Mouse (Mus musculus) ES-E14 (cell line): ENCODE data around the gene Tnfsfm13. TPM values are rescaled to one million over a fixed set of nuclear protein-coding genes. Genes with fewer than 3 reads are reported as not detected.

Experiments
- DNase-seq: peaks from one replicate; pipeline ENCODE4 v3.0.0-alpha.2; 2013; ENCODE audit warnings: low read depth, low spot score
- H3K27ac ChIP-seq: 2 replicates; pipeline ENCODE4 v1.5.1; 2012; ENCODE audit warnings: low read depth, mild to moderate bottlenecking, low read length, moderate library complexity, mixed read lengths; ENCODE audit not compliant: poor library complexity, insufficient read depth, severe bottlenecking
- H3K36me3 ChIP-seq: 2 replicates; pipeline ENCODE4 v1.6.1; 2012; ENCODE audit warnings: mild to moderate bottlenecking, low read length, moderate library complexity, mixed read lengths; ENCODE audit not compliant: control insufficient read depth, poor library complexity, insufficient read depth, severe bottlenecking
- H3K4me1 ChIP-seq, 2 experiments: fragments of 150-350 bp in 1 of 2; sonication (generic) in 1 of 2; 2 replicates each; pipeline ENCODE4 v1.6.1; 2012; ENCODE audit warnings: low read length in 2 of 2, mild to moderate bottlenecking in 1 of 2, mixed read lengths in 1 of 2; ENCODE audit not compliant: control insufficient read depth in 2 of 2, insufficient read depth in 2 of 2, poor library complexity in 1 of 2
- H3K4me3 ChIP-seq, 2 experiments: fragments of 150-350 bp in 1 of 2; sonication (generic) in 1 of 2; 2 replicates each; pipeline ENCODE4 v1.5.1; 2012; ENCODE audit warnings: low read length in 2 of 2, low read depth in 1 of 2, mild to moderate bottlenecking in 1 of 2, mixed read lengths in 1 of 2; ENCODE audit not compliant: insufficient read depth in 1 of 2, poor library complexity in 1 of 2, severe bottlenecking in 1 of 2
- H3K9ac ChIP-seq: 2 replicates; pipeline ENCODE4 v1.6.1; 2012; ENCODE audit warnings: low read depth, mild to moderate bottlenecking, low read length, mixed read lengths; ENCODE audit not compliant: poor library complexity, insufficient read depth, severe bottlenecking
- H3K9me3 ChIP-seq: fragments of 150-350 bp; sonication (generic); 2 replicates; pipeline ENCODE4 v1.6.1; 2012; ENCODE audit warnings: low read depth, mild to moderate bottlenecking, low read length; ENCODE audit not compliant: control insufficient read depth, insufficient read depth
- CHD2 ChIP-seq: IDR thresholded peaks from 2 replicates; pipeline ENCODE4 v1.6.1; 2014; ENCODE audit warnings: mild to moderate bottlenecking, low read depth, low read length, inconsistent platforms
- HCFC1 ChIP-seq: IDR thresholded peaks from 2 replicates; pipeline ENCODE4 v1.6.1; 2012; ENCODE audit warnings: low read length, inconsistent platforms, borderline replicate concordance; ENCODE audit not compliant: insufficient read depth
- MAFK ChIP-seq: IDR thresholded peaks from 2 replicates; pipeline ENCODE4 v1.6.1; 2014; ENCODE audit warnings: mild to moderate bottlenecking, low read depth, low read length, inconsistent platforms; ENCODE audit not compliant: insufficient read depth
- ZC3H11A ChIP-seq: IDR thresholded peaks from 2 replicates; pipeline ENCODE4 v1.6.1; 2012; ENCODE audit warnings: low read depth, mild to moderate bottlenecking, inconsistent platforms, low read length, borderline replicate concordance
- ZNF384 ChIP-seq: IDR thresholded peaks from 2 replicates; pipeline ENCODE4 v1.6.1; 2012; ENCODE audit warnings: low read depth, low read length, inconsistent platforms
- in situ Hi-C, 2 experiments: fragments of 600-800 bp; cut with MboI; formaldehyde crosslinking; loops; one replicate each; pipeline ENCODE4 v1.15.1; 2025; ENCODE audit warnings: low sequenced_read_pairs in 2 of 2, inconsistent platforms in 1 of 2; ENCODE audit not compliant: unreplicated experiment in 2 of 2
- total RNA-seq: library from RNA; depleted of rRNA; stranded (reverse); fragments of 300-350 nt; gene quantifications from 2 replicates; pipeline ENCODE4 v1.2.3, GENCODE M21; 2012

The Tnfsfm13 gene
- total RNA-seq, 1 experiment: 13.7 TPM

DNA sequence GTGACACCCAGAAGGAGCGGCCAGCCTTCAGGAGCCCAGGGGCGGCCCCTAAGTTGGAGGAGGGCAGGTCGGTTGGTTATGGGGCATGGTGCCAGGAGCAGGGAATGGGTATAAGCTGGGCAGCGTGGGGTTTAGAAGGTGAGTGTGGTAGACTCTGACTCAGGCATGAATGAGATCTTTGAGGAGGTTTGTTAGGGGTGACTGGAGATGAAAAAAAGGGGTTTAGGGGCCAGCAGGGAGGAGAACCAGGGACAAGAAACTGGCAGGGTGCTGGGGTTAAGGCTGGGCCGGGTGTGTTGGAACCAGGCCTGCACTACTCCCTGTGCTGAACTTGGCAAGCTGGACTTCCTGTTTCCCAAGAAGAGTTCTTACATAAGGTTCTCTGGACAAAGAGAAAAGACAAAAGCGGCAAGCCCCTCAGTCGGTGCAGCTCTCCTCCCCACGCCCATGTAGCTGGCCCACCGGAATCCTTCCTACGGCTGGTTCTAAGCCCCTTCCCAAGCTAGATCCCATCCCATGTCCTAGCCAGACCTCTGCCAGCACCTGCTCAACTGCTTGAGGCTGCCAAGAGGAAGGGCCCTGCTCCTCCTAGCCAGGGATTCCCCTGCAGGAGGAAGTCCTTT, 10.3 kb downstream of the Tnfsfm13 start, which contains the start of gene Tnfsf13:
Tnfsf13 (minus strand) TSS at position 259 of the 623 bp plus-strand sequence.
- Histone ChIP-seq H3K9ac (peak within 1 kb of the TSS; percentile 71), H3K4me3 (peak within 1 kb of the TSS; percentile 38 to 63), H3K4me1 (peaks cover 11 to 39% of the 10 kb centered on the region in 2 experiments), H3K27ac (peak within 1 kb of the TSS; percentile 53; the same call in 1 of the 2 replicates), H3K9me3 (no peaks in the 10 kb centered on the region), H3K36me3 (peaks cover 1% of the 10 kb centered on the region; the same call in 1 of the 2 replicates)
- no peak for TF ChIP-seq ZC3H11A
- no peak for TF ChIP-seq ZNF384
- TF ChIP-seq HCFC1: no peak
- TF ChIP-seq CHD2: no peak
- TF ChIP-seq MAFK: no peak
- no peak for DNase-seq
- in situ Hi-C loops: no loop called here

- Histone ChIP-seq H3K4me1 (peaks cover 6 to 32% of the 10 kb centered on the region in 2 experiments), H3K9me3 (no peaks in the 10 kb centered on the region), H3K36me3 (peaks cover 4% of the 10 kb centered on the region), H3K4me3 (peak overlapping the region; percentile 38 to 63), H3K27ac (peak overlapping the region; percentile 42; the same call in 1 of the 2 replicates), H3K9ac (peak overlapping the region; percentile 71)
- DNase-seq: no peak
- TF ChIP-seq ZNF384: no peak
- no peak for TF ChIP-seq ZC3H11A
- TF ChIP-seq CHD2: no peak
- TF ChIP-seq HCFC1: no peak
- TF ChIP-seq MAFK: no peak
- in situ Hi-C loops: no loop called here
Measured at GRCm38 (mm10) chr11:69684936-69685335, 11.0 kb downstream of the Tnfsfm13 start.

DNA sequence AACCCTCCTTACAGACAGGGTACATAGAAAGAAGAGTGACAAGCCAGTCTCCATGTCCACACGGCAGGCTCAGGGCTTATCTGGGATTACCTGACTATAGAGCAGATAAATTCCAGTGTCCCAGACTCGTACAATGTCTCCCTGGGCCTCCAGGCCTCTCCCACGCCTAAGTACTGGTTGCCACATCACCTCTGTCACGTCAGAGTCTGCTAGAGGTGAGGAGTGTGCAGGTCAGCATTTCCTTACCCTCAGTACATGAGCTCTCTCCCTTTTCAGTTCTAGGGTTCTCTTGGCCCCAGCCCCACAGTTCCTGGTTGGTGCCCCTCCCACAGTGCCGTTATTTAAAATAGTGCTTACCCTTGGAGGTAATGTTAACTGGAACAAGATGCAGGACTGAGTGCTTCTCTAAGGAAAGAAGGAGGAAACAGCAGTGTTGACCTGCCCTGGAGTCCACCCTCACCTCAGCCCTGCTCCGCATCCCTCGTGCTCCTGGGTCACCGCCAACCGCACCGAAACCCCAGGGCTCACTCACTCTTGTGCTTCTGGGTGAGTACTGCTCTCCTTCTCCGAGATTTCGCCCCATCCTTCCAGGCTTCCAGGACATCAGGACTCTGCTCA, 11.7 kb downstream of the Tnfsfm13 start:
- H3K9me3 ChIP-seq: no peaks in the 10 kb centered on the region
- peak overlapping the region; percentile 33; the same call in 1 of the 2 replicates for H3K27ac ChIP-seq
- TF ChIP-seq HCFC1 (no peak), ZNF384 (no peak), ZC3H11A (no peak), MAFK (no peak), CHD2 (no peak)
- DNase-seq: no peak
- H3K9ac ChIP-seq: peak overlapping the region; percentile 71
- H3K4me3 ChIP-seq: peak overlapping the region; percentile 38 to 63
- peaks cover 4 to 28% of the 10 kb centered on the region in 2 experiments for H3K4me1 ChIP-seq
- peaks cover 8% of the 10 kb centered on the region for H3K36me3 ChIP-seq
- in situ Hi-C loops: no loop called here

GRCm38 (mm10) chr11:69683576-69683975, 12.3 kb downstream of the Tnfsfm13 start:
- Histone ChIP-seq H3K9me3 (no peaks in the 10 kb centered on the region), H3K4me3 (peak overlapping the region in 1 of 2 experiments; percentile 63; a peak in 2 of 4 replicates), H3K4me1 (peaks cover 2 to 28% of the 10 kb centered on the region in 2 experiments), H3K27ac (peak overlapping the region; percentile 16; the same call in 1 of the 2 replicates), H3K36me3 (peaks cover 11% of the 10 kb centered on the region), H3K9ac (peak overlapping the region; percentile 71)
- TF ChIP-seq HCFC1 (no peak), ZNF384 (no peak), ZC3H11A (no peak), CHD2 (no peak), MAFK (no peak)
- no peak for DNase-seq
- in situ Hi-C loops: no loop called here
